Mouse (Mus musculus) liver, postnatal 0 days (tissue): ENCODE measurements around the gene Patl2.

Experiments used
- CTCF ChIP-seq: sonication (generic); IDR thresholded peaks from 2 replicates; pipeline ENCODE4 v1.5.1; 2016; ENCODE audit warnings: antibody characterized with exemption, low read depth
- EP300 ChIP-seq: IDR thresholded peaks from 2 replicates; pipeline ENCODE4 v1.6.1; 2016; ENCODE audit warnings: antibody characterized with exemption, low read depth, mild to moderate bottlenecking

- TF ChIP-seq EP300 (no peak), CTCF (no peak)
These were observed 36.7 kb downstream of the Patl2 start for GRCm38 (mm10) chr2:122149316-122149715.
